Mouse (Mus musculus) cerebellum, adult 9-10 months (tissue): ENCODE data around the gene 1700067P10Rik.

Experiments
- DNase-seq: peaks from one replicate; pipeline ENCODE4 v3.0.0; 2022

1700067P10Rik gene

GRCm38 (mm10) chr17:48089019-48089418 lies at the start of gene 1700067P10Rik:
Gene 1700067P10Rik, plus strand, starts transcription at chr17:48089319.
- no peak for DNase-seq

- DNase-seq = no peak
Observed at GRCm38 (mm10) chr17:48041351-48042287, 47.5 kb upstream of the 1700067P10Rik start.

- DNase-seq = no peak
Observed at GRCm38 (mm10) chr17:48043154-48043880, 45.8 kb upstream of the 1700067P10Rik start.

- DNase-seq = peak; percentile 31
Observed at GRCm38 (mm10) chr17:48045631-48046030, 43.5 kb upstream of the 1700067P10Rik start.

- DNase-seq = no peak
Observed at GRCm38 (mm10) chr17:48051638-48052337, 37.3 kb upstream of the 1700067P10Rik start.

GRCm38 (mm10) chr17:48052338-48053067 lies 36.6 kb upstream of the 1700067P10Rik start:
- no peak for DNase-seq

GRCm38 (mm10) chr17:48053646-48054045 lies 35.5 kb upstream of the 1700067P10Rik start:
- DNase-seq = no peak

GRCm38 (mm10) chr17:48055076-48055816 lies 33.9 kb upstream of the 1700067P10Rik start:
- DNase-seq = no peak

- DNase-seq = no peak
Observed at GRCm38 (mm10) chr17:48057382-48057781, 31.7 kb upstream of the 1700067P10Rik start.

- no peak for DNase-seq
Observed at GRCm38 (mm10) chr17:48064196-48064843, 24.8 kb upstream of the 1700067P10Rik start.

GRCm38 (mm10) chr17:48065081-48065501 lies 24.0 kb upstream of the 1700067P10Rik start:
- no peak for DNase-seq

- DNase-seq = no peak
Observed at GRCm38 (mm10) chr17:48067083-48067614, 22.0 kb upstream of the 1700067P10Rik start.

GRCm38 (mm10) chr17:48067729-48068128 lies 21.4 kb upstream of the 1700067P10Rik start:
- no peak for DNase-seq

GRCm38 (mm10) chr17:48080626-48081025 lies 8.5 kb upstream of the 1700067P10Rik start:
- no peak for DNase-seq

GRCm38 (mm10) chr17:48089446-48089845 lies 327 bp downstream of the 1700067P10Rik start:
- no peak for DNase-seq

- DNase-seq = no peak
Observed at GRCm38 (mm10) chr17:48090305-48090704, 1.2 kb downstream of the 1700067P10Rik start.

GRCm38 (mm10) chr17:48093286-48093817 lies 4.2 kb downstream of the 1700067P10Rik start:
- DNase-seq = no peak

- DNase-seq = no peak
Observed at GRCm38 (mm10) chr17:48094820-48095680, 5.9 kb downstream of the 1700067P10Rik start.

GRCm38 (mm10) chr17:48095718-48096121 lies 6.6 kb downstream of the 1700067P10Rik start:
- no peak for DNase-seq
